ENCODE assay signal across 25 mouse cellular contexts in genomic region chr14:103990418-103990817, GRCm38 (mm10).
"Had no signal": no experiment of that assay in that cellular context is flagged by ENCODE, and none has a peak within 500 bp of the region (broad histone marks: within the 10 kb centered on the region; RNA-seq: fewer than 3 reads in every experiment).

No protein-coding gene starts in this region.

- H3K36me3 ChIP-seq: heart, embryonic 13.5 days; heart, embryonic 15.5 days; hindbrain, embryonic 12.5 days; kidney, embryonic 15.5 days; limb, embryonic 10.5 days; limb, embryonic 12.5 days; liver, embryonic 13.5 days; liver, embryonic 15.5 days had no signal

- H3K4me1 ChIP-seq: heart, embryonic 13.5 days; heart, embryonic 15.5 days; hindbrain, embryonic 12.5 days; kidney, embryonic 15.5 days; limb, embryonic 10.5 days; limb, embryonic 12.5 days; liver, embryonic 13.5 days; liver, embryonic 15.5 days had no signal

- DNase-seq: forebrain, postnatal 0 days; gastrocnemius, postnatal 14 days; gastrocnemius, postnatal 36 days; heart, adult 11 months; heart, adult 2 months; heart, postnatal 14 days; heart, postnatal 36 days; kidney, adult 18-20 months; kidney, adult 8-10 months; kidney, postnatal 10 days; kidney, postnatal 25 days; kidney, postnatal 4 days; liver, embryonic 13.5 days had no signal

- H3K9me3 ChIP-seq: heart, embryonic 13.5 days; heart, embryonic 15.5 days; hindbrain, embryonic 12.5 days; kidney, embryonic 15.5 days; limb, embryonic 10.5 days; limb, embryonic 12.5 days; liver, embryonic 13.5 days; liver, embryonic 15.5 days had no signal

- H3K4me3 ChIP-seq: heart, adult 2 months; heart, embryonic 13.5 days; heart, embryonic 15.5 days; hindbrain, embryonic 12.5 days; kidney, embryonic 15.5 days; layer of hippocampus, adult 2 months; left cerebral cortex, adult 2 months; limb, embryonic 10.5 days; limb, embryonic 12.5 days; liver, embryonic 13.5 days; liver, embryonic 15.5 days had no signal

- H3K4me2 ChIP-seq: heart, embryonic 11.5 days; heart, embryonic 13.5 days; heart, embryonic 15.5 days; hindbrain, embryonic 12.5 days; hindbrain, embryonic 14.5 days; kidney, embryonic 15.5 days; limb, embryonic 12.5 days; liver, embryonic 13.5 days; liver, embryonic 15.5 days had no signal

- H3K9ac ChIP-seq: forebrain, postnatal 0 days; heart, embryonic 13.5 days; heart, embryonic 15.5 days; hindbrain, embryonic 12.5 days; hindbrain, embryonic 14.5 days; kidney, embryonic 15.5 days; limb, embryonic 12.5 days; liver, embryonic 13.5 days; liver, embryonic 15.5 days had no signal

- ATAC-seq: forebrain, postnatal 0 days; hindbrain, embryonic 16.5 days had no signal

- H3K27ac ChIP-seq: heart, adult 2 months; heart, embryonic 13.5 days; heart, embryonic 15.5 days; hindbrain, embryonic 12.5 days; hindbrain, embryonic 14.5 days; kidney, embryonic 15.5 days; layer of hippocampus, adult 2 months; left cerebral cortex, adult 2 months; limb, embryonic 10.5 days; limb, embryonic 12.5 days; liver, embryonic 13.5 days; liver, embryonic 15.5 days had no signal

- H3K27me3 ChIP-seq: heart, embryonic 13.5 days; heart, embryonic 15.5 days; hindbrain, embryonic 12.5 days; kidney, embryonic 15.5 days; limb, embryonic 12.5 days; liver, embryonic 13.5 days; liver, embryonic 15.5 days had no signal
